Mouse (Mus musculus) midbrain, embryonic 10.5 days (tissue): ENCODE measurements around the gene Cdc45. TPM values are rescaled to one million over a fixed set of nuclear protein-coding genes. Genes with fewer than 3 reads are reported as not detected.

Source experiments
- DNase-seq: peaks from one replicate; pipeline ENCODE4 v3.0.0-alpha.2; 2017; ENCODE audit warnings: low spot score
- H3K27ac ChIP-seq: fragments of 300-500 bp; sonication (generic); replicated peaks from 2 replicates; pipeline ENCODE4 v1.5.1; 2016; ENCODE audit warnings: mild to moderate bottlenecking
- H3K27me3 ChIP-seq: fragments of 300-500 bp; sonication (generic); 2 replicates; pipeline ENCODE4 v1.6.1; 2016; ENCODE audit warnings: low read depth, mild to moderate bottlenecking; ENCODE audit not compliant: poor library complexity, severe bottlenecking
- H3K36me3 ChIP-seq: fragments of 300-500 bp; sonication (generic); 2 replicates; pipeline ENCODE4 v1.6.1; 2016; ENCODE audit warnings: mild to moderate bottlenecking, moderate library complexity
- H3K4me1 ChIP-seq: fragments of 300-500 bp; sonication (generic); 2 replicates; pipeline ENCODE4 v1.6.1; 2016
- H3K4me3 ChIP-seq: fragments of 300-500 bp; sonication (generic); 2 replicates; pipeline ENCODE4 v1.5.1; 2016; ENCODE audit warnings: mild to moderate bottlenecking, moderate library complexity
- H3K9me3 ChIP-seq: fragments of 300-500 bp; sonication (generic); replicated peaks from 2 replicates; pipeline ENCODE4 v1.6.1; 2016; ENCODE audit warnings: mild to moderate bottlenecking
- WGBS: fragments of 180-500 bp; shearing (Covaris S2); methylation state at CpG from one replicate; pipeline ENCODE4 v1.1.7; 2016; 5-methylcytosine and 5-hydroxymethylcytosine counted together
- polyA plus RNA-seq: library from polyadenylated mRNA; unstranded; fragments of >200 nt; fragmentation: Nextera tagmentation; extraction: Ambion mirVana; gene quantifications from 2 replicates; pipeline ENCODE4 v1.2.1, GENCODE M21; 2016

Gene Cdc45
- polyA plus RNA-seq, 1 experiment from 2014 or later, result 76.4 TPM

DNA sequence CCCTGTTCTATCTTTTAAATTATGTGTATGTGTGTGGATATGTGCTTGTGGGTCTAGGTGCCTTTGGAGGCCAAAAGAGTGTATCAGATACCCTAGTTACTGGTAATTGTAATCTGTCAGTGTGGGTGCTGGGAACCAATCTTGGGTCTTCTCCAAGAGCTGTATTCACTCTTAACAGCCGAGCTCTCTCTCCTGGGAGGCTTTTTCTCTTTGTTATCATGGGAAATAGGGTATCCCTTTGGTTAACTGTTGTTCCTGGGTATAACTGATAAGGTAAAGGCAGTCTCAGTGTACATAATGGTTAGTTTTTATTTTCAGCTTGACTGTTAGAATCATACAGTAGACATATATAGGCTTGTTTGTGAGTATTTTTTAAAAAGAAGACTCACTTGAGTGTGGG is 10.6 kb upstream of the Cdc45 start:
- H3K4me3 ChIP-seq, result no peak overlapping the region
- H3K36me3 ChIP-seq, result peaks cover 100% of the 10 kb centered on the region
- WGBS, result 88% methylated on average over 1 of the region's 1 CpGs
- H3K27me3 ChIP-seq, result no peaks in the 10 kb centered on the region
- no peak for DNase-seq
- H3K4me1 ChIP-seq, result no peaks in the 10 kb centered on the region
- no peak overlapping the region for H3K27ac ChIP-seq
- H3K9me3 ChIP-seq, result no peaks in the 10 kb centered on the region

DNA sequence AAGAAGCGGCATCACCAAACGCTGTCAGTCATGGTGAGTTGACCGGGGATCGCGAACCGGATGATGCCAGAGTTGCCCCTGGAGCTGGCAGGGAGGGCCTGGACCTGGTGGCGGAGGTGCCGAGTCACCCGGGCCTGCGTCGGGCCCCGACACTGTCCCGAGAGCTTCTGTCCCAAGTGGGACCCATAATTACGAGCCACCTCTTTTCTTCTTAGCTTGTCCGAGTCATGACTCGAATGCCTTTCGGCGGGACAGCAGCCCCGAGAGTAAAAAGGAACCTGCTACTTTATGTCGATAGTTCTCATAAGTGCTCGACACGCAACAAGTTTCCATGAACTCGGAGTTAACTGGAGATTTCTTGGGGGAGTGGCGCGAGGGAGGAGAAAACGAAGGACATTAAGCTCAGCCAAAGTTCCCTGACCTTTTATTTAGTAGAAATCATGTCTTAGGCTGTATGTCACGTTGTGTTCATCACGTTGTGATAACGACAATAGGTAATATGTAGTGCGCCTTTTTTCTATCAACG is 661 bp upstream of the Cdc45 start:
- Histone ChIP-seq H3K27ac (peak overlapping the region; percentile 90), H3K4me1 (peaks cover 27% of the 10 kb centered on the region), H3K27me3 (no peaks in the 10 kb centered on the region), H3K4me3 (peak overlapping the region; percentile 91), H3K36me3 (peaks cover 59% of the 10 kb centered on the region), H3K9me3 (no peaks in the 10 kb centered on the region)
- WGBS, result 3% methylated on average over 31 of the region's 31 CpGs
- no peak for DNase-seq

DNA sequence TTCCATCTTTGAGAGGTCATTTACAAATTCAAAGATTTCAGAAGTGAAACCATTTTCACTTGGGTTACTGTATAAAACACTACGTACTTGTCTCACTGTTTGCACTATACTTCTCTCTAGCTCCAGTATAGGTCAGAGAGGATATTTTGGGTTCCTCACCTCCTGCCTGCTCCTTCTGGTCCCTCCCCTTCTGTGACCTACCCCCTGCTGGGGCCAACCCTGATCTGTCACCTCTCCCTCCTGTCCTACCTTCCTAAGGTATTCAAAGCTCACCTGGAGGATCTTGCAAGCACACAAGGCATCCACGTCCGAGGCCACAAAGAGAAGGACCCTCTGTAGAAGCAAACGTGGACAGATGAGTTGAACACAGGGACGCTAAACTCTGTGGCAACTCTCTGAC is 755 bp downstream of the Cdc45 start:
- peak overlapping the region; percentile 90 for H3K27ac ChIP-seq
- H3K4me3 ChIP-seq, result peak overlapping the region; percentile 91

DNA sequence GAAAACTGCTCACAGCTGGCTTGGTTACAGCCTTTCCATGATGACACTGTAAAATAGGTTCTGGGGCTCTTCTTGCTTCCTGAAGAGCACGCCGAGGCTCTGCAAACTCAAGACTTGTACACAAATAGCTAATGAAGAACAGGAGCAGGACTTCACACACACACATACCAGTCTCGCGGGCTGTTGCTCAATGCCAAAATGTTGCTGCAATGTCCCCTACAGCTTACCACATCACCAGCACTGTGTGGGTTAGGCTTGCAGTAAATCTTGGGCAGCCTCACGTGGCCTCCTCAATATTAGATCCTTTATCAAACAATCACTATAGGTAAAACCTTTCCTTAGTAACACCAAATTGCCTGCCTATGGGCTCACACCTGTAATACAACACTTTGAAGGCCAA is 2.8 kb downstream of the Cdc45 start:
- Histone ChIP-seq H3K9me3 (no peaks in the 10 kb centered on the region), H3K27me3 (no peaks in the 10 kb centered on the region), H3K36me3 (peaks cover 61% of the 10 kb centered on the region), H3K4me1 (peaks cover 26% of the 10 kb centered on the region), H3K4me3 (no peak overlapping the region), H3K27ac (no peak overlapping the region)
- WGBS, result 95% methylated on average over 5 of the region's 5 CpGs
- DNase-seq, result no peak

More for the DNA sequence above, 755 bp downstream of the Cdc45 start:
- H3K27me3 ChIP-seq, result no peaks in the 10 kb centered on the region
- peaks cover 59% of the 10 kb centered on the region for H3K36me3 ChIP-seq
- WGBS, result 10% methylated on average over 5 of the region's 5 CpGs
- peaks cover 27% of the 10 kb centered on the region for H3K4me1 ChIP-seq
- H3K9me3 ChIP-seq, result no peaks in the 10 kb centered on the region
- no peak for DNase-seq

DNA sequence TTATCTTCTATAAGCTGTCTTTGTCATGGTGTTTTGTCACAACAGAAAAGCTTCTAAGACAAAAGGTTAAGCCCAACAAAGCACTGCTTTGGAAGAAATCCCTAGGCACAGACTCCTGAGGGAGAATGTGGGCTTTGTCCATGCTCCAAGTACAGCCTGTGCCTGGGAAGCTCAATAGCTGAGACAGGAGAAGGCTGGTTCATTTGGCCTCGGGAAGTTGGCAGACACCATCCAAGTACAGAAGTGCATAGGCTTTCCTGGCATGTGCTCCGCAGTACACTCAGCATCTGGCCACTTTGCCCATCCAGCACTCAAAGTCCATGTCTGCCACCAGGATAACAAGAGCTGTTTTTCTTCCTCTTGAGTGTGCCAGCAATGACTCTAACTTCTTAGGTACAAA is 6.0 kb downstream of the Cdc45 start:
- no peaks in the 10 kb centered on the region for H3K9me3 ChIP-seq

DNA sequence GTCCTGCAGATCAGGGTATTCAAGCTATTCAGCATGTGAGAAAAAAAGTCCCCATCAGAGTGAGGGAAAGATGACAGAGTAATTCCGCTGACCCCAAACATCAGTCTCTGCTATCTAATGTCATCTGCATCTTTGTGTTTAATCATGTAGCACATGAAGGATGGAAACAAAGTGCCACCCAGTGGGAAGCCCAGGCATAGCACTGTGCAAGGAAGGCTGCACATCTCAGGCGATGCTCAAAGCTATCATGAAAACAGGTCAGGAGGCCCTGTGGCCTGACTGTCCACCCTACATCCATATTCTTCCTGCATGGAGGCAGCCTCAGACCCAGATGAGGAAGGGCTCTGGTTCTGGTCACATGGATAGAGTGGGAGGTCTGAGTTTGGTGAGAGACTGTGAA is 12.9 kb downstream of the Cdc45 start:
- Histone ChIP-seq H3K36me3 (peaks cover 91% of the 10 kb centered on the region), H3K27me3 (no peaks in the 10 kb centered on the region), H3K4me3 (no peak overlapping the region), H3K9me3 (no peaks in the 10 kb centered on the region), H3K27ac (no peak overlapping the region), H3K4me1 (no peaks in the 10 kb centered on the region)
- WGBS, result 80% methylated on average over 2 of the region's 2 CpGs
- DNase-seq, result peak; percentile 37

More for the DNA sequence above, 6.0 kb downstream of the Cdc45 start:
- no peaks in the 10 kb centered on the region for H3K27me3 ChIP-seq
- WGBS, result 90% methylated on average over 2 of the region's 2 CpGs
- H3K4me3 ChIP-seq, result no peak overlapping the region
- H3K36me3 ChIP-seq, result peaks cover 84% of the 10 kb centered on the region
- H3K27ac ChIP-seq, result no peak overlapping the region
- no peak for DNase-seq
- peaks cover 7% of the 10 kb centered on the region for H3K4me1 ChIP-seq

DNA sequence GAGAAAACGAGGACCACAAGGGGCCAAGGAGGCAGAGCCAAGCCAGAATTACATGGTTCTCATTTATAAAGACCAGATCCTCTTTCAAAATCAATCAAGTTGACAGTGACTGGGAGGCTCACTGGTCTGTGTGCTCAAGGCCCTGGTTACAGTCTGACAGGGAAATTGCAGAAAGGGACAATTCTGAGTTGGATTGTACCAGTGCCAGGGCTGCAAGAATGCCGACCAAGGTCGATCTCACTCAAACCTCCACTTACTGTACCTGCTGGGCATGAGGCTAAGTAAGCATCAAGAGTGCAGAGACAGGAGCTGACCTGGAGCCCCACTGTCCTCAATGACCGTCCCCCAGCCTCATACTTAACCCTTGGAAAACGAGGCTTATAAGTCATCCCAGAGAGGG is 13.6 kb downstream of the Cdc45 start:
- no peak overlapping the region for H3K4me3 ChIP-seq
- H3K9me3 ChIP-seq, result no peaks in the 10 kb centered on the region
- H3K4me1 ChIP-seq, result no peaks in the 10 kb centered on the region
- H3K27me3 ChIP-seq, result no peaks in the 10 kb centered on the region
- peaks cover 94% of the 10 kb centered on the region for H3K36me3 ChIP-seq
- DNase-seq, result no peak
- WGBS, result 93% methylated on average over 5 of the region's 5 CpGs
- H3K27ac ChIP-seq, result no peak overlapping the region

DNA sequence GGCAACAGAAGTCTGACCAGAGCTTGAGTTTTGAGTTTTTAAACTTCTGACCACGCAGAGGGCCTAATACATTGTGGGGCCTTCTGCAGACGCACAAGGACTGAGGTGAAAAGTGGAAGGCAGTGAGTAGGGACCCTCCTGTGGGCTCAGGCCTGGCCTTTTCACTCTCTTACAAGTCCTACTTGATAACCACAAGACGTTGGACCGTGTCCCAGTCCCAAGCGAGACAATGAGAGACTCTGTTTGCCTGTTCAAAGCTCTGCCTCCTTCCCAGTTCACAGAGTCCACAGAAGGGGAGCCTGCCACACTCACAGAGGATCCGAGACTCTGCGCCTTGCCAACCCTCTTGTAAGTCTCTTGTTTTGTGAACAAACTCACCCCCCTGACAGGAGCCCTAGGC is 15.1 kb downstream of the Cdc45 start:
- Histone ChIP-seq H3K36me3 (peaks cover 99% of the 10 kb centered on the region), H3K27ac (no peak overlapping the region), H3K4me1 (no peaks in the 10 kb centered on the region), H3K9me3 (no peaks in the 10 kb centered on the region), H3K27me3 (no peaks in the 10 kb centered on the region), H3K4me3 (no peak overlapping the region)
- DNase-seq, result no peak
- WGBS, result 96% methylated on average over 7 of the region's 7 CpGs

DNA sequence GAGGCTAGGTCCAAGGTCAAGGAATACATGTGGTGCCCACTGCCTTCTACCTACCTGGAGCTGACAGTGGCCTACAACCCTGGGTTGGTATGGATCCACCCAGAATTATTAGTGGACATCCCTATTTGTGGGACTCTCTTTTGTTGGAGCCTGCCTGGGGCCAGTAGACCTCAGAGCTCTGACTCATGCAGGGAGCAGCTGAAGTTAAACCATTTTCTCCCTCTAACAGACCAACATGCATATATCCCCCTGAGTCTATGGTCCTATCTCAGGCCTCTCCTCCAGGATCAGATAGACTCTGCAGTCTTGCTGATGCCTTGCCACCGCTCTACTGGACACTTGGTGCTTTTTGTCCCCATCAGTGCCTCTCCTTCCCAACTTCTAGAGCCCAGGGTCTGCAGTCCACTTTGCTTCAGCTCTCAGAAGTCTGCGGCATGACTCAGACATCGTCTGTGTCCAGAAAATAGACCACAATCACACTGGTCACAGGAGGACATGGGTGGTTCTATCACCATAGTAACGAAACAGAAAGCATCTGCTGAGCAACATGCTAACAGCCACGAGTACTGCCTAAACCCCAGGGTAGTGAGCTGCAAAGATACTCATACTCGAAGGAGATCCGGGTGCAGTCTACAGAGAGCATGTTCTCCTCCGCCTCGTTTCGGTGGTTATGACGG is 16.4 kb downstream of the Cdc45 start:
- Histone ChIP-seq H3K4me1 (no peaks in the 10 kb centered on the region), H3K36me3 (peaks cover 99% of the 10 kb centered on the region), H3K4me3 (no peak overlapping the region), H3K27ac (no peak overlapping the region), H3K9me3 (no peaks in the 10 kb centered on the region), H3K27me3 (no peaks in the 10 kb centered on the region)
- DNase-seq, result no peak
- 94% methylated on average over 11 of the region's 11 CpGs for WGBS

DNA sequence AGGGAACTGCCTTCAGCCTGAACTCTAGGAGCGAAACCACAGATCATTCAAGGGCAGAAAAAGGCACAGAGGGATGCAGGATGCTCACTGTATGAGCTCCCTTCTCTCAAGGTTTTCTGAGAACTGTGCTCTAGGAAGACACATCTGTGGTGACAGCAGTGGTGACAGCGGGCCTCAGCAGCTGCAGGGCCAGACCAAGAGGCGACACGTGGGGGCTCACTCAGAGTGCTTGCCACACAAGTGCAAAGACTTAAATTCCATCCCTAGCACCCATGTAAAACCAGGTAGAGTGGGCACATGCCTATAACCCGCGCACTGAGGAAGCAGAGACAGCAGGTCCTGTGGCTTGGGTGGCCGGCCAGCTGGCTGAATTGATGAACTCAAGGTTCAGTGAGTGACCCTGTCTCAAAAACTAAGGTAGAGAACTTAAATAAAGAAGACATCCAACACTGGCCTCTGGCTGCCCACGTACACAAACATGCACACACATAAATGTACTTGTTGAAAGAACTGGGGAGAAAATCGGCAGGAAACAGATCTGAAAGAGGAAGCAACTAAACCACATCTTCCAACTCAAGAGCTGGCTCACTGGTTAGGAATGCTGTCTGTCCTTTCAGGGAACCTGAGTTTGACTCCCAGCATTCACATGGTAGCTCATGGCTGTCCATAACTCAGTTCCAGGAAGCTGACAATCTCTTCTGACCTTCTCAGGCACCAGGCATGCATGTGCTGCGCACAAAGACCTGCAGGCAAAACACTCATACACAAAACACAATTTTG is 23.0 kb downstream of the Cdc45 start:
- DNase-seq, result no peak
- no peak overlapping the region for H3K4me3 ChIP-seq

DNA sequence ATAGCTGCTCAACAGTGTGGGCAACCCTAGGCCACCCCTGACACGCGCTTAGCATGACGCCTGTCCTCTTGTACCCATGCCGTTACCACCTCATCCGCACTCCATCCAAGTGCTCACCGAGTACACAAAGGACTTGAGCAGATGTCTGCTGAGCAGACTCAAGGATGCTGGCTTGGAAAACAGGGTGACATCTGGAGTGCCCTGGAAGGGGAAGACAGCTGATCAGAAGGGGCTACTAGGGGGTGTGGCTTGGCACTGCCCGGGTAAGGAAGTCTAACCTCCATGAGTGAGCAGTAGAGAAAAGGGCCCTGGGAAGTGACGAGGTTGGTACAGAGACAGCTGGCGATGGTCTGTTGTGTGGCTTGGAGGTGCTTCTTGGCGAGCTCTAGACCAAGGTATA is 25.1 kb downstream of the Cdc45 start:
- DNase-seq, result no peak
- no peaks in the 10 kb centered on the region for H3K27me3 ChIP-seq
- no peak overlapping the region for H3K27ac ChIP-seq
- peaks cover 95% of the 10 kb centered on the region for H3K36me3 ChIP-seq
- H3K4me1 ChIP-seq, result no peaks in the 10 kb centered on the region
- H3K9me3 ChIP-seq, result no peaks in the 10 kb centered on the region
- 94% methylated on average over 10 of the region's 10 CpGs for WGBS
- no peak overlapping the region for H3K4me3 ChIP-seq

More for the DNA sequence above, 23.0 kb downstream of the Cdc45 start:
- Histone ChIP-seq H3K9me3 (no peaks in the 10 kb centered on the region), H3K27ac (no peak overlapping the region), H3K36me3 (peaks cover 95% of the 10 kb centered on the region), H3K27me3 (no peaks in the 10 kb centered on the region), H3K4me1 (no peaks in the 10 kb centered on the region)
- WGBS, result 96% methylated on average over 10 of the region's 10 CpGs

DNA sequence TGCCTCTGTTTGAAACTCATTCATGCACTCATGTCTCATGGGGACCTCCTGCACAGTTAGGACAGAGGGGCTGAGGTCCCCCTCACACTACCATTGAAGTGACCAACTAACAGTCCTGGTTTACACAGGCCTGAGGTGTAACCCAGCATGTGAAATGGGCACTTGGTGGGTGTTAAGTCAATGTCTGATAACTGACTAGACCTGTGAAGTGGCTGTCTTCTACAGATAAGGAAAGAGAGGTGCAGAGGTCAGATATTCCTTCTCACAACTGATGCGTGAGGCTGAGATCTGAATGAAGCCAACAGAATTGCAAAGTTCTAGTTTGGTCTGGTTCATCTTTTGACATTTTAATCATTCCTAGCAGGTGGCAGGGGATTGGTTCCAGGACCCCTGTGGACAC is 26.3 kb downstream of the Cdc45 start:
- H3K4me1 ChIP-seq, result no peaks in the 10 kb centered on the region
- DNase-seq, result no peak
- 85% methylated on average over 1 of the region's 1 CpGs for WGBS

DNA sequence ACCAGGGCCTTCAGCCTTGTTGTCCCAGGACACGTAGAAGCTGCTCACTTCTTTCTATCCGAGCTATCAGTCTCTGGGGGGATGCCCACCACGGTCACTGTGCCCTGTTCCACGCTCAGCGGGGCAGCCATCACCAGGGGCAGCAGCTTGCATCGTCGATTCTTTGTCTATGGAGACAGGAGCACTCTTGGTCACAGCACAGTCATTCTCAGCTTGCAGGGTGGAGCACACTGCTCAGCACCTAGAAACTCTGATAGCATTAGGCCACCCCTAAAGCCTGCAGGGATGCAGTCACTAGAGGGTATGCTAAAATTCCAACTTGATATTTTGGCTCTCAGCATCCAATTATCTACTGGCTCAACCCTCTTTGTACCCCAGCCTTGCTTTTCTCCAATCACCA is 26.8 kb downstream of the Cdc45 start:
- Histone ChIP-seq H3K4me3 (no peak overlapping the region), H3K27ac (no peak overlapping the region), H3K27me3 (peaks cover 2% of the 10 kb centered on the region; the same call in 1 of the 2 replicates), H3K4me1 (no peaks in the 10 kb centered on the region), H3K9me3 (no peaks in the 10 kb centered on the region), H3K36me3 (peaks cover 93% of the 10 kb centered on the region)
- WGBS, result 91% methylated on average over 7 of the region's 7 CpGs
- DNase-seq, result no peak

More for the DNA sequence above, 26.3 kb downstream of the Cdc45 start:
- H3K9me3 ChIP-seq, result no peaks in the 10 kb centered on the region
- no peaks in the 10 kb centered on the region for H3K27me3 ChIP-seq
- no peak overlapping the region for H3K27ac ChIP-seq
- peaks cover 95% of the 10 kb centered on the region for H3K36me3 ChIP-seq
- no peak overlapping the region for H3K4me3 ChIP-seq
